Mouse (Mus musculus) liver, postnatal 0 days (tissue): ENCODE data around the gene Shroom2.

ENCODE experiments used
- CTCF ChIP-seq: sonication (generic); IDR thresholded peaks from 2 replicates; pipeline ENCODE4 v1.5.1; 2016; ENCODE audit warnings: antibody characterized with exemption, low read depth
- EP300 ChIP-seq: IDR thresholded peaks from 2 replicates; pipeline ENCODE4 v1.6.1; 2016; ENCODE audit warnings: antibody characterized with exemption, low read depth, mild to moderate bottlenecking

DNA sequence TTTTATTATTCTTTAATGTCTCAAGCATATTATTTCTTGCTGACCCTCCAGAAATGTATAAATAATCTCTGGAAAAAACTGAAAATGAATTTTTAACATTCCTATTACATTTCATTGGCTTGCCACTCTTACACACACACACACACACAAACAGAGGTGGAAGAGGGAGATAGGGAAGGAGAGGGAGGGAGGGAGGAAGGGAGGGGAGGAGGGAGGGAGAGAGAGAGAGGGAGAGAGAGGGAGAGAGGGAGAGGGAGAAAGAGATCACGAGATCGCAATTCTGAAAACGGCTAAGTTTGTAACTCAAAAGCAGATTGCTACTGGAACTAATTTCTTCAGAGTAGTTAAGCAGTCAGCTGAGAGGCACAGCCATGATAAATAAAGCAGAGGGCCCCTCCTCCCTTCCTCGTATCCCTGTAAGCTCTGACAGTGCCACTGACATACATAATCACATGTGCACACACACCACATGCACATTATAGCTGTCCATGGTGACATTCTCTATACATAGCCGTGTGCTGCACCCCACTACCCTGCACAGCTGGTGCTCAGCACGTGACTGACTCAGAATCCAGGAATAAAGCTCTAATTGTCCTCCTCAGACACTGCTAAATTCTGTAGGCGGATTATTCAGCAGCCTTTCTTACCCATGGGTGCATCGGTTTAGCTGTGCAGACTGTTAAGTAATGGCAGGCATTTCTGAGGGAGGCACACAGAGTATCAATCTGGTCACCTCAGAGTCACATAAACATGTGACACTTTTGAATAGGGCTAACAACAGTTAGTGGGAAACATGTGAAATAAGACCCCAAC is 113.3 kb downstream of the Shroom2 start:
- TF ChIP-seq CTCF (no peak), EP300 (no peak)
